Mouse (Mus musculus) intestine, embryonic 15.5 days (tissue): Measurements from ENCODE around the gene Mcpt9. TPM values are rescaled to one million over a fixed set of nuclear protein-coding genes. Genes with fewer than 3 reads are reported as not detected.
"Not testable (repeated sequence)": the region's sequence is repeated elsewhere in the genome, so short reads cannot be mapped to it uniquely, and the experiment has no call there.

Experiments
- ATAC-seq: fragments of 200-750 bp; cut with Nextera tagmentation; 2 replicates; pipeline ENCODE4 v1.8.0; 2017; ENCODE audit warnings: moderate TSS enrichment, moderate library complexity
- H3K27ac ChIP-seq: fragments of 300-500 bp; sonication (generic); 2 replicates; pipeline ENCODE4 v1.5.1; 2015; ENCODE audit warnings: mild to moderate bottlenecking, inconsistent platforms
- H3K27me3 ChIP-seq: fragments of 300-500 bp; sonication (generic); replicated peaks from 2 replicates; pipeline ENCODE4 v1.6.1; 2015; ENCODE audit warnings: inconsistent platforms
- H3K36me3 ChIP-seq: fragments of 300-500 bp; sonication (generic); 2 replicates; pipeline ENCODE4 v1.6.1; 2015; ENCODE audit warnings: inconsistent platforms
- H3K4me1 ChIP-seq: fragments of 300-500 bp; sonication (generic); replicated peaks from 2 replicates; pipeline ENCODE4 v1.6.1; 2015; ENCODE audit warnings: inconsistent platforms
- H3K4me2 ChIP-seq: fragments of 300-500 bp; sonication (generic); replicated peaks from 2 replicates; pipeline ENCODE4 v1.6.1; 2015; ENCODE audit warnings: mild to moderate bottlenecking, inconsistent platforms
- H3K4me3 ChIP-seq: fragments of 300-500 bp; sonication (generic); replicated peaks from 2 replicates; pipeline ENCODE4 v1.5.1; 2015; ENCODE audit warnings: inconsistent platforms
- H3K9ac ChIP-seq: fragments of 300-500 bp; sonication (generic); 2 replicates; pipeline ENCODE4 v1.6.1; 2015; ENCODE audit warnings: inconsistent platforms
- H3K9me3 ChIP-seq: fragments of 300-500 bp; sonication (generic); 2 replicates; pipeline ENCODE4 v1.6.1; 2016; ENCODE audit warnings: inconsistent platforms
- WGBS: fragments of 180-500 bp; shearing (Covaris S2); methylation state at CpG from one replicate; pipeline ENCODE4 v1.1.7; 2015; 5-methylcytosine and 5-hydroxymethylcytosine counted together
- polyA plus RNA-seq: library from polyadenylated mRNA; unstranded; fragments of >200 nt; fragmentation: Nextera tagmentation; extraction: Ambion mirVana; gene quantifications from 2 replicates; pipeline ENCODE4 v1.2.1, GENCODE M21; 2015

The Mcpt9 gene
- polyA plus RNA-seq = not detected in 2 replicates

- not testable (repeated sequence) for H3K27ac ChIP-seq, H3K9me3 ChIP-seq, H3K27me3 ChIP-seq, H3K4me2 ChIP-seq, H3K4me1 ChIP-seq, H3K36me3 ChIP-seq, ATAC-seq, H3K4me3 ChIP-seq, H3K9ac ChIP-seq
- 76% methylated on average over 3 of the region's 3 CpGs for WGBS
These were observed at the start of gene Mcpt9 for GRCm38 (mm10) chr14:56030395-56030794. Gene Mcpt9 (minus strand): TSS chr14:56030495.

- not testable (repeated sequence) for H3K27ac ChIP-seq, ATAC-seq, H3K4me1 ChIP-seq, H3K9ac ChIP-seq, H3K4me2 ChIP-seq, H3K27me3 ChIP-seq, H3K36me3 ChIP-seq, H3K4me3 ChIP-seq, H3K9me3 ChIP-seq
- 66% methylated on average over 3 of the region's 3 CpGs for WGBS
These were observed 31.9 kb upstream of the Mcpt9 start, which contains the start of gene Mcpt4 for GRCm38 (mm10) chr14:56062213-56062612. Gene Mcpt4 (minus strand): TSS chr14:56062313.

GRCm38 (mm10) chr14:56057722-56058121, 27.4 kb upstream of the Mcpt9 start:
- no peak overlapping the region for H3K4me3 ChIP-seq
- H3K9ac ChIP-seq = no peak overlapping the region
- H3K27me3 ChIP-seq = no peaks in the 10 kb centered on the region
- no peak for ATAC-seq
- H3K36me3 ChIP-seq = no peaks in the 10 kb centered on the region
- whole genome bisulfite sequencing = 57% methylated on average over 4 of the region's 4 CpGs
- H3K4me1 ChIP-seq = no peaks in the 10 kb centered on the region
- H3K9me3 ChIP-seq = no peaks in the 10 kb centered on the region
- H3K27ac ChIP-seq = no peak overlapping the region
- no peak overlapping the region for H3K4me2 ChIP-seq

- Histone ChIP-seq H3K27ac (no peak overlapping the region), H3K4me3 (no peak overlapping the region), H3K4me2 (no peak overlapping the region), H3K9me3 (no peaks in the 10 kb centered on the region), H3K4me1 (no peaks in the 10 kb centered on the region), H3K36me3 (no peaks in the 10 kb centered on the region), H3K9ac (no peak overlapping the region), H3K27me3 (no peaks in the 10 kb centered on the region)
- ATAC-seq = no peak
- WGBS = 72% methylated on average over 3 of the region's 3 CpGs
These were observed 25.1 kb upstream of the Mcpt9 start for GRCm38 (mm10) chr14:56055408-56055807.

GRCm38 (mm10) chr14:56041792-56042191, 11.5 kb upstream of the Mcpt9 start, which contains the start of gene Mcpt2:
Gene Mcpt2 (plus strand): TSS chr14:56042041.
- not testable (repeated sequence) for H3K9ac ChIP-seq, H3K4me3 ChIP-seq, H3K4me2 ChIP-seq, H3K9me3 ChIP-seq, H3K27ac ChIP-seq, H3K27me3 ChIP-seq, ATAC-seq, H3K4me1 ChIP-seq, H3K36me3 ChIP-seq
- WGBS = 81% methylated on average over 1 of the region's 1 CpGs

GRCm38 (mm10) chr14:56034433-56034832, 4.1 kb upstream of the Mcpt9 start:
- ATAC-seq = peak; percentile 68; the same call in 1 of the 2 replicates
- H3K9ac ChIP-seq = no peak overlapping the region
- H3K4me1 ChIP-seq = no peaks in the 10 kb centered on the region
- H3K9me3 ChIP-seq = no peaks in the 10 kb centered on the region
- H3K4me3 ChIP-seq = no peak overlapping the region
- H3K27me3 ChIP-seq = no peaks in the 10 kb centered on the region
- no peaks in the 10 kb centered on the region for H3K36me3 ChIP-seq
- H3K4me2 ChIP-seq = no peak overlapping the region
- WGBS = 71% methylated on average over 2 of the region's 2 CpGs
- no peak overlapping the region for H3K27ac ChIP-seq

- H3K27ac ChIP-seq, H3K4me3 ChIP-seq, ATAC-seq, H3K9me3 ChIP-seq, H3K9ac ChIP-seq, H3K4me2 ChIP-seq, H3K27me3 ChIP-seq, H3K36me3 ChIP-seq, H3K4me1 ChIP-seq: not testable (repeated sequence)
- 67% methylated on average over 4 of the region's 4 CpGs for whole genome bisulfite sequencing
These were observed 9.0 kb downstream of the Mcpt9 start for GRCm38 (mm10) chr14:56021305-56021704.

GRCm38 (mm10) chr14:56019446-56019845, 10.8 kb downstream of the Mcpt9 start:
- no peak for ATAC-seq
- no peaks in the 10 kb centered on the region for H3K36me3 ChIP-seq
- H3K27me3 ChIP-seq = no peaks in the 10 kb centered on the region
- no peak overlapping the region for H3K4me3 ChIP-seq
- no peak overlapping the region for H3K4me2 ChIP-seq
- H3K9ac ChIP-seq = no peak overlapping the region
- H3K9me3 ChIP-seq = no peaks in the 10 kb centered on the region
- WGBS = 51% methylated on average over 1 of the region's 1 CpGs
- H3K27ac ChIP-seq = no peak overlapping the region
- no peaks in the 10 kb centered on the region for H3K4me1 ChIP-seq

- not testable (repeated sequence) for H3K4me2 ChIP-seq, H3K4me1 ChIP-seq, H3K9ac ChIP-seq, H3K4me3 ChIP-seq, H3K27ac ChIP-seq, H3K9me3 ChIP-seq, H3K36me3 ChIP-seq, H3K27me3 ChIP-seq, ATAC-seq
- WGBS = 62% methylated on average over 3 of the region's 3 CpGs
These were observed 12.6 kb downstream of the Mcpt9 start, which contains the start of gene Mcpt1 for GRCm38 (mm10) chr14:56017671-56018070. Gene Mcpt1 (plus strand): TSS chr14:56017971.

- H3K36me3 ChIP-seq = no peaks in the 10 kb centered on the region
- H3K4me3 ChIP-seq = no peak overlapping the region
- 91% methylated on average over 2 of the region's 2 CpGs for WGBS
- H3K27ac ChIP-seq = no peak overlapping the region
- H3K9ac ChIP-seq = no peak overlapping the region
- no peaks in the 10 kb centered on the region for H3K9me3 ChIP-seq
- no peak overlapping the region for H3K4me2 ChIP-seq
- no peak for ATAC-seq
- H3K27me3 ChIP-seq = no peaks in the 10 kb centered on the region
- H3K4me1 ChIP-seq = no peaks in the 10 kb centered on the region
These were observed 16.4 kb downstream of the Mcpt9 start for GRCm38 (mm10) chr14:56013924-56014323.

GRCm38 (mm10) chr14:56013147-56013546, 17.1 kb downstream of the Mcpt9 start:
- H3K27ac ChIP-seq = no peak overlapping the region
- no peaks in the 10 kb centered on the region for H3K36me3 ChIP-seq
- no peaks in the 10 kb centered on the region for H3K9me3 ChIP-seq
- no peak for ATAC-seq
- H3K4me1 ChIP-seq = no peaks in the 10 kb centered on the region
- H3K4me2 ChIP-seq = no peak overlapping the region
- no peak overlapping the region for H3K9ac ChIP-seq
- no peak overlapping the region for H3K4me3 ChIP-seq
- 77% methylated on average over 3 of the region's 3 CpGs for WGBS
- H3K27me3 ChIP-seq = no peaks in the 10 kb centered on the region

GRCm38 (mm10) chr14:55987464-55987863, 42.8 kb downstream of the Mcpt9 start:
- not testable (repeated sequence) for H3K9ac ChIP-seq, H3K4me3 ChIP-seq, H3K27me3 ChIP-seq, H3K9me3 ChIP-seq, H3K36me3 ChIP-seq, H3K4me2 ChIP-seq, H3K4me1 ChIP-seq, H3K27ac ChIP-seq, ATAC-seq
- 62% methylated on average over 2 of the region's 3 CpGs for WGBS
